21 mouse cellular contexts compared by ENCODE assay signal in genomic region chr13:103900015-103900414, GRCm38 (mm10). TPM values are rescaled to one million over a fixed set of nuclear protein-coding genes. Genes with fewer than 3 reads are reported as not detected.
DNase-seq lines count a peak whose midpoint lies in the region; ATAC-seq and TF ChIP-seq lines count a peak whose summit lies in the region.
"Had no signal": no experiment of that assay in that cellular context is flagged by ENCODE, and none has a peak within 500 bp of the region (broad histone marks: within the 10 kb centered on the region; RNA-seq: fewer than 3 reads in every experiment).

No protein-coding gene starts in this region.

- ATAC-seq in hematopoietic stem cell, adult 5-6 weeks (replicated peaks in 1 of 2; ENCODE audit: insufficient read depth in 1 of 2, low FRiP score in 2 of 2, low TSS enrichment in 1 of 2, low read depth in 1 of 2, poor library complexity in 2 of 2, severe bottlenecking in 2 of 2), result peak; percentile 42 to 68; a peak in 2 of 4 replicates
- ATAC-seq: forebrain, embryonic 13.5 days; hindbrain, embryonic 16.5 days had no signal

- peak; percentile 13 for DNase-seq in kidney, adult 2 months
- DNase-seq in kidney, postnatal 25 days, result no peak
- no peak for DNase-seq in adrenal gland, postnatal 10 days
- DNase-seq in urinary bladder, adult 2 months (ENCODE audit: low spot score), result no peak
- no peak for DNase-seq in cerebellum, postnatal 10 days
- DNase-seq: adrenal gland, postnatal 25 days; cerebellum, adult 11 months; cerebellum, adult 9-10 months; cerebellum, postnatal 36 days; gastrocnemius, postnatal 36 days; heart, postnatal 36 days; kidney, adult 11 months had no signal

- no peak for TF ChIP-seq CTCF in kidney, adult 2 months (conservative IDR thresholded peaks at IDR 0.05; ENCODE audit: insufficient read depth, insufficient read length, low read depth, low read length)
- TF ChIP-seq CTCF in bone marrow macrophage, adult 2 months (IDR thresholded peaks at IDR 0.05; ENCODE audit: low read depth, low read length), result no peak

- 44% methylated on average over 1 of the region's 1 CpGs for WGBS in kidney, adult 2 months

- no peaks in the 10 kb centered on the region for H3K4me1 ChIP-seq in kidney, adult 2 months (ENCODE audit: control insufficient read depth, insufficient read depth, low read length)
- H3K4me1 ChIP-seq in bone marrow macrophage, adult 2 months (ENCODE audit: control insufficient read depth, insufficient read depth, low read length), result peaks cover 15% of the 10 kb centered on the region
- H3K4me1 ChIP-seq: embryonic facial prominence, embryonic 10.5 days; forebrain, embryonic 13.5 days; heart, embryonic 12.5 days; hindbrain, embryonic 12.5 days had no signal

- H3K27me3 ChIP-seq in kidney, adult 2 months (replicated peaks; ENCODE audit: control insufficient read depth, insufficient read depth, low read length), result no peaks in the 10 kb centered on the region
- H3K27me3 ChIP-seq: CH12.LX; forebrain, embryonic 13.5 days; heart, embryonic 12.5 days; hindbrain, embryonic 12.5 days had no signal

- no peak overlapping the region for H3K27ac ChIP-seq in kidney, adult 2 months (ENCODE audit: insufficient read depth, low read depth, low read length)
- H3K27ac ChIP-seq in bone marrow macrophage, adult 2 months (ENCODE audit: insufficient read depth, low read depth, low read length), result peak overlapping the region; percentile 50; the same call in 1 of the 2 replicates
- H3K27ac ChIP-seq: embryonic facial prominence, embryonic 10.5 days; forebrain, embryonic 13.5 days; heart, adult 2 months; hindbrain, embryonic 12.5 days had no signal

- no peaks in the 10 kb centered on the region for H3K36me3 ChIP-seq in kidney, adult 2 months (ENCODE audit: control insufficient read depth, insufficient read depth, low read length)

- TF ChIP-seq POLR2A in kidney, adult 2 months (IDR thresholded peaks at IDR 0.05; ENCODE audit: low read depth, low read length), result no peak
- TF ChIP-seq POLR2A in bone marrow macrophage, adult 2 months (IDR thresholded peaks at IDR 0.05; ENCODE audit: borderline replicate concordance, low read depth, low read length), result no peak

- no peak overlapping the region for H3K4me3 ChIP-seq in kidney, adult 2 months (ENCODE audit: insufficient read depth, low read depth, low read length)
- H3K4me3 ChIP-seq in bone marrow macrophage, adult 2 months (ENCODE audit: insufficient read depth, low read length), result no peak overlapping the region
- H3K4me3 ChIP-seq: embryonic facial prominence, embryonic 10.5 days; forebrain, embryonic 13.5 days; heart, adult 2 months; heart, embryonic 12.5 days; hindbrain, embryonic 12.5 days had no signal

RNA-seq across cellular contexts. Expression of gene Erbin, which starts 20.3 kb away (rescaled TPM):
- polyA plus RNA-seq in kidney, adult 2 months (2012; rRNA removed), result 15.7 and 18.9 TPM in 2 replicates
- 77.5 and 87.0 TPM in 2 replicates for polyA plus RNA-seq in bone marrow macrophage, adult 2 months (2012; ENCODE audit: insufficient read depth, insufficient read length, missing spikeins)
- total RNA-seq in hematopoietic stem cell, adult 5-6 weeks (2017), result 168 TPM in 2 replicates
- 10 to 100 TPM; 73.8 to 80.7 TPM for total RNA-seq in adrenal gland, postnatal 10 days (2021)
- polyA plus RNA-seq in urinary bladder, adult 2 months (2012; rRNA removed), result 30.7 and 38.8 TPM in 2 replicates
